Mouse (Mus musculus) intestine, postnatal 0 days (tissue): ENCODE data around the gene Tmsb10. TPM values are rescaled to one million over a fixed set of nuclear protein-coding genes. Genes with fewer than 3 reads are reported as not detected.
A peak's percentile ranks its signal among the peaks of the same experiment; 100 is the strongest.

ENCODE experiments used
- ATAC-seq: fragments of 200-750 bp; cut with Nextera tagmentation; 2 replicates; pipeline ENCODE4 v1.8.0; 2017; ENCODE audit warnings: mild to moderate bottlenecking, moderate TSS enrichment, moderate library complexity
- H3K27ac ChIP-seq: fragments of 300-500 bp; sonication (generic); 2 replicates; pipeline ENCODE4 v1.5.1; 2014; ENCODE audit warnings: mild to moderate bottlenecking, low read depth, low read length, moderate library complexity
- H3K27me3 ChIP-seq: fragments of 300-500 bp; sonication (generic); replicated peaks from 2 replicates; pipeline ENCODE4 v1.6.1; 2014; ENCODE audit warnings: low read length, mixed read lengths; ENCODE audit not compliant: control insufficient read depth, insufficient read depth
- H3K36me3 ChIP-seq: fragments of 300-500 bp; sonication (generic); 2 replicates; pipeline ENCODE4 v1.6.1; 2014; ENCODE audit warnings: mild to moderate bottlenecking, moderate library complexity; ENCODE audit not compliant: control insufficient read depth, insufficient read depth
- H3K4me1 ChIP-seq: fragments of 300-500 bp; sonication (generic); replicated peaks from 2 replicates; pipeline ENCODE4 v1.6.1; 2014; ENCODE audit warnings: antibody characterized with exemption, low read length, mixed read lengths; ENCODE audit not compliant: control insufficient read depth, insufficient read depth
- H3K4me2 ChIP-seq: fragments of 300-500 bp; sonication (generic); replicated peaks from 2 replicates; pipeline ENCODE4 v1.6.1; 2014; ENCODE audit warnings: low read depth, mild to moderate bottlenecking, moderate library complexity
- H3K4me3 ChIP-seq: fragments of 300-500 bp; sonication (generic); 2 replicates; pipeline ENCODE4 v1.5.1; 2014; ENCODE audit warnings: low read depth, low read length
- H3K9ac ChIP-seq: fragments of 300-500 bp; sonication (generic); 2 replicates; pipeline ENCODE4 v1.6.1; 2014; ENCODE audit warnings: mild to moderate bottlenecking, low read depth, low read length
- H3K9me3 ChIP-seq: fragments of 300-500 bp; sonication (generic); 2 replicates; pipeline ENCODE4 v1.6.1; 2016; ENCODE audit warnings: mixed run types; ENCODE audit not compliant: control insufficient read depth
- CTCF ChIP-seq: sonication (generic); IDR thresholded peaks from 2 replicates; pipeline ENCODE4 v1.5.1; 2016; ENCODE audit warnings: low read depth, mild to moderate bottlenecking, control low read depth, antibody characterized with exemption, moderate library complexity
- WGBS: fragments of 180-500 bp; shearing (Covaris S2); extraction: QIAGEN DNeasy Blood & Tissue Kit; methylation state at CpG from one replicate; pipeline ENCODE4 v1.1.7; 2014; 5-methylcytosine and 5-hydroxymethylcytosine counted together
- polyA plus RNA-seq: library from polyadenylated mRNA; unstranded; fragments of >200 nt; fragmentation: Nextera tagmentation; extraction: Ambion mirVana; gene quantifications from 2 replicates; pipeline ENCODE4 v1.2.1, GENCODE M21; 2015

Gene Tmsb10
- 3,149 and 3,323 TPM in 2 replicates for polyA plus RNA-seq

DNA sequence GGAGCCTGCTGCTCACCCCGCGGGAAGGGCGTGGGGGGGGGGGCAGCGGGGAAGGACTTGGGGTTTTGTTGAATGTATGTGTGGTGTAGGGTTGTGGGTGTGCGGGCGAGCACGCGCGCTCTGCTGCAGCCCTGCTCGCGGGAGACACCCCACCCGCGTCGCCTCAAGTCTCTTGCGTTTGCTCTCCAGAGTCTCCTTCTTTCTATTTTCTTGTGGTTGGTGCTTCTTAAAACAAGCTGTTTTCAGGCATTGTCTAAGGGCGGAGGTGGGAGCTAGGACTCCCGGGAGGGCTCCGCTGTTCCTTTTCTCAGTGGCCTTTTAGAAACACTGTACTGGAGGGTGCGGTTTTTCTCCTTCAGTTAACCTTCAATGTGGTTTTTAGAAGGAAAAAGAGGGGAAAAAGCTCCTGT lies at the start of gene Tmsb10:
TSS of gene Tmsb10 (minus strand) at position 87 of the 410 bp plus-strand sequence.
- peak within 1 kb of the TSS; percentile 90 for H3K4me3 ChIP-seq
- no peak; the same call in 1 of the 2 replicates for ATAC-seq
- 1% methylated on average over 15 of the region's 19 CpGs for WGBS
- no peaks in the 10 kb centered on the region for H3K36me3 ChIP-seq
- H3K9me3 ChIP-seq: no peaks in the 10 kb centered on the region
- peaks cover 9% of the 10 kb centered on the region; the same call in 1 of the 2 replicates for H3K4me1 ChIP-seq
- H3K4me2 ChIP-seq: peak within 1 kb of the TSS; percentile 72
- peak within 1 kb of the TSS; percentile 85 for H3K9ac ChIP-seq
- no peak for TF ChIP-seq CTCF
- peak within 1 kb of the TSS; percentile 93 for H3K27ac ChIP-seq
- no peaks in the 10 kb centered on the region for H3K27me3 ChIP-seq

DNA sequence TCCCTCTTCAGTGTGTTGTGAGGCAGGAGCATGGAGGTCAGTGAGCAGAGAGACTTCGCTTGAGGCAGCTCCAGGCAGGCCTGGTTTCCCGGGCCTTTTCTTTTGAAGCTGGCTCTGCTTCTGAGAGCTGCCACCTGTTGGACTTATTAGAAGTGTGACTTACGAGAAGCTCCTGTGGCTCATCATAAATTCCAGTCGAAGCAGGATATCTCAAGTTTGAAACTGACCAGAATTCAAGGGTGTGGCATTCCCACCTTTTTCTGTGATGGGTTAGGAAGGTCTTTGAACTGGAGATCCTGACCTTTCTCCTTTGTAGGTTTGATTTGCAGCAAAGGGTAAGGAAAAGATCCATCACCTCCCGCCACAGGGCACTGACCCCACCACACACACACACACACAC lies 45.1 kb upstream of the Tmsb10 start:
- TF ChIP-seq CTCF: no peak
- Histone ChIP-seq H3K4me3 (no peak overlapping the region), H3K27me3 (no peaks in the 10 kb centered on the region), H3K36me3 (no peaks in the 10 kb centered on the region), H3K4me2 (no peak overlapping the region), H3K9me3 (no peaks in the 10 kb centered on the region), H3K9ac (no peak overlapping the region), H3K27ac (no peak overlapping the region), H3K4me1 (no peaks in the 10 kb centered on the region)
- WGBS: 68% methylated on average over 5 of the region's 5 CpGs
- no peak for ATAC-seq

DNA sequence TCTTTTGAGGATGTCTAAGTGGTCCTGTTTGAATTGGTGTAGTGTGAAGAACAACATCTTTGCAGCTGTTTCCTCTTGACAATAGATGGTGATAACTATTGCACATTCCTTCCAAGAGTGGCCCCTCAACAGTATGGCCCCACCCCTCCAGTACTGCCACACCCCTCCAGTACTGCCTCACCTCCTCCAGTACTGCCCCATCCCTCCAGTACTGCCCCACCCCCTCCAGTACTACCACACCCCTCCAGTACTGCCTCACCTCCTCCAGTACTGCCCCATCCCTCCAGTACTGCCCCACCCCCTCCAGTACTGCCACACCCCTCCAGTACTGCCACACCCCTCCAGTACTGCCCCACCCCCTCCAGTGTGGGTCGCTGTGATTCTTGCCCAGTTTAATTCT lies 43.8 kb upstream of the Tmsb10 start:
- no peak for TF ChIP-seq CTCF
- Histone ChIP-seq H3K4me3 (no peak overlapping the region), H3K4me2 (no peak overlapping the region), H3K27ac (no peak overlapping the region), H3K9me3 (no peaks in the 10 kb centered on the region), H3K9ac (no peak overlapping the region), H3K4me1 (no peaks in the 10 kb centered on the region), H3K36me3 (no peaks in the 10 kb centered on the region), H3K27me3 (no peaks in the 10 kb centered on the region)
- 32% methylated on average over 1 of the region's 1 CpGs for WGBS
- no peak for ATAC-seq

DNA sequence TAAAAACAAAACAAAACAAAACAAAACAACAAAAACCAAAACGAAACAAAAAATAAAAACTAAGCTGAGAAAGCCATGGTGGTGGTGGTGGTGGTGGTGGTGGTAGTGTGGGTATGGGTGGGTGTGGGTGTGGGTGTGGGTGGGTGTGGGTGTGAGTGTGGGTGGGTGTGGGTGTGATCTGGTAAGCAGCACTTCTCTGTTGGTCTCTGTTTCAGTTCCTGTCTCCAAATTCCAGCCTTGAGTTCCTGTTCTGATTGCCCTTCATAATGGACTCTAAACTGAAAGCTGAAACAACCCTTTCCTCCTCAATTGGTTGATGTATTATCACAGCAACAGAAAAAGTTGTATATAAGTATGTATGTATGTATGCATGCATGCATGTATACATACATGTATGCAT lies 40.3 kb upstream of the Tmsb10 start:
- ATAC-seq: no peak
- no peak overlapping the region for H3K4me3 ChIP-seq
- H3K9me3 ChIP-seq: no peaks in the 10 kb centered on the region
- H3K27ac ChIP-seq: no peak overlapping the region
- no peak for TF ChIP-seq CTCF
- no peak overlapping the region for H3K9ac ChIP-seq
- H3K4me2 ChIP-seq: no peak overlapping the region
- H3K36me3 ChIP-seq: no peaks in the 10 kb centered on the region
- 79% methylated on average over 1 of the region's 1 CpGs for WGBS
- no peaks in the 10 kb centered on the region for H3K4me1 ChIP-seq
- no peaks in the 10 kb centered on the region for H3K27me3 ChIP-seq

DNA sequence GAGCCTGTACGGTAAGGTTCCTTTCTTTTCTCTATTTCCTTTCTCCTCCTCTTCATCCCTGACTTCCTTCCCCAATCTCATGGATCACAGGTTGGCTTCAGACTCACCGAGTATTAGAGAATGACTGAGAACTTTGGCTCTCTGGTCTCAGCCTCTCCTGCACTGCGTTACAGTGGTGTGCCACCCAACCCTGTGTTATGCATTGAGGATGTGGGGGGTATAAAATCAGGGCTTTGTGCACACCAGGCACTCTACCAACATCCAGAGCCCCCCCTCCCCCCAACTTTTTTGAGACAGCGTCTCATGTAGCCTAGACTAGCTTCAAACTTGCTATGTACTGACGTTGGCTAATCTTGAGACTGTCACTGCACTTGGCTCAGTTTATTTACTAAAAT lies 35.1 kb upstream of the Tmsb10 start:
- Histone ChIP-seq H3K4me1 (peaks cover 5% of the 10 kb centered on the region), H3K4me2 (peak overlapping the region; percentile 25; the same call in 1 of the 2 replicates), H3K9me3 (no peaks in the 10 kb centered on the region), H3K27me3 (no peaks in the 10 kb centered on the region), H3K9ac (no peak overlapping the region), H3K27ac (no peak overlapping the region), H3K4me3 (no peak overlapping the region), H3K36me3 (no peaks in the 10 kb centered on the region)
- 42% methylated on average over 5 of the region's 5 CpGs for WGBS
- no peak; the same call in 1 of the 2 replicates for ATAC-seq
- no peak for TF ChIP-seq CTCF

DNA sequence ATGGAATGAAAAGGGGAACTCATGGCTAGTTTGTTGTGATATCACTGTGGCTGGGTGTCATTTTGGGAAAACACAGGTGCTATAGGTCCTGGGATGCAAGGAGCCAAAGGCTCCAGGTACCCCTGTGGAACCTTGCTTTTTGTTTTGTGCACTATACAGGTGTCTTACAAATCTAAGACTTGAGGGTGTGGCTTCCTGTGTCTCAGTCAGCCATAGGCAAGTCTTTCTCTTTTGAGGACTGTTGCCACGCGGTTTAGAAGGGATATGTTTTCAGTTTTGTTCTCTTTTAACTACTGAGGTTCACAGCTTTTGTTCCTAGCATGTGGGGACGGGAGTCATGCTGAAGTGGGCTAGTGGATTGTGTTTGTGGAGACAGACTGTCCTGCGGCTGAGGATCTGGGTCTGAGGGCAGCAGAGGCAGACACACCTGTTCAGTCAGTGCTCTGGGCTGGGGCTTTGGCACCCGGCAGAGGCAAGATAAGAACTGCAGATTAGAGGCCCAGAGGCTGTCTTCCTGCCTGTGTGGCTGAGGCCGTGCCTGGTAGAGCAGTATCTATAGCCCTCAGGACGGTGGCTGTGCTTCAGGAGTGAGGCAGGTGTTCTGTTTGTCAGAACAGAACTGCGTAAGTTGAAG lies 34.6 kb upstream of the Tmsb10 start:
- H3K9ac ChIP-seq: no peak overlapping the region
- 44% methylated on average over 8 of the region's 8 CpGs for WGBS
- H3K27me3 ChIP-seq: no peaks in the 10 kb centered on the region
- no peak overlapping the region for H3K27ac ChIP-seq
- no peak for TF ChIP-seq CTCF
- no peaks in the 10 kb centered on the region for H3K9me3 ChIP-seq
- H3K4me1 ChIP-seq: peaks cover 7% of the 10 kb centered on the region
- no peak overlapping the region for H3K4me3 ChIP-seq
- H3K36me3 ChIP-seq: no peaks in the 10 kb centered on the region
- peak overlapping the region; percentile 25; the same call in 1 of the 2 replicates for H3K4me2 ChIP-seq
- ATAC-seq: peak; percentile 64
